Mouse (Mus musculus) granulocyte monocyte progenitor cell, adult 5-6 weeks (primary cell): ENCODE measurements around the gene Klhl5. TPM values are rescaled to one million over a fixed set of nuclear protein-coding genes. Genes with fewer than 3 reads are reported as not detected.
"Not testable (repeated sequence)": the region's sequence is repeated elsewhere in the genome, so short reads cannot be mapped to it uniquely, and the experiment has no call there.

Source experiments
- ATAC-seq: replicated peaks from 2 replicates; pipeline ENCODE4 v1.8.0; 2016; ENCODE audit warnings: mild to moderate bottlenecking, moderate TSS enrichment, inconsistent platforms; ENCODE audit not compliant: poor library complexity, severe bottlenecking
- total RNA-seq, 2 experiments: library from RNA; stranded (forward) in 1 of 2; stranded (reverse) in 1 of 2; fragments of 200-712, 200-1000 nt in 1 of 2; fragments of >200 nt in 1 of 2; fragmentation: Nextera tagmentation in 1 of 2; gene quantifications; 2 replicates each; pipeline ENCODE4 v1.2.3; 2014 to 2017

Klhl5 gene
- total RNA-seq, 2 experiments from 2014 or later = 75.1 to 96.8 TPM

- no peak for ATAC-seq
Measured at GRCm38 (mm10) chr5:65096082-65096481, 11.3 kb upstream of the Klhl5 start.

DNA sequence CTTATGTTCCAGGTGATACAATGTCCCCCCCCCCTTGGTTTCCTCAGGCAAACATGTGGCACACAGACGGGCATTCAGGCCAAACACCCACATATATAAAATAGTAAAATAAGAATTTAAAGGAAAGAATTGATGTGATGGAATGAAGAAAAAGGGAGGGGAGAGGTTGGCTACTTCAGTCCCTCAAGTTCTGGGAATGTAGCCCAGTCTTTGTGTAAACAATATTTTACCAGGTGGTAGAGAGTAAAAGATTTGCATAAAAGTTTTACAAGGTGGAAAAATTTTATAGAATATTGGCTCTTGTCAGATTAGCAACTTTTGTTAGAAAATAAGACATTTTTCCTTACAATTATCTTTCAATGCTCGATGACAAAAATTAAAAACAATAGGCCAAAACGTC is 10.5 kb upstream of the Klhl5 start:
- no peak for ATAC-seq

- ATAC-seq = no peak
Measured at GRCm38 (mm10) chr5:65097457-65097856, 9.9 kb upstream of the Klhl5 start.

DNA sequence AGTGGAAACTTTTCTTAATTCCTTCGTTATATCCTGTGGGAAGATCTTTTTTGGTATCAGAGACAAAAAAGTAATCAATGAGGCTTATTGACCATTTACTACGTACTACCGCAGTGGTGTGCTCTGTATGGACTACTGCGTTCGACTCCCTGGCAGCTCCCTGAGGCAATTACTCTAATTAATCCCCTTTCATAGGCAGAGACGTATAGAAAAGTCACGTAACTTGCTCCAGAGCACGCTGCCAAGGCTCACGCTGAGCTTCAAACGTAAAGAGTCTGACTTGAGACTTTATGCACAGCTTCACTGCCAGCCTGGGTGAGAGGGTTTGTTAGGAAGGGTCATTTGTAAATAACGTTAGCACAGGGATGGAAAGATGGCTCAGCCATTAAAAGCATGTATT is 7.3 kb upstream of the Klhl5 start:
- ATAC-seq = no peak

- ATAC-seq = peak; percentile 10
Measured at GRCm38 (mm10) chr5:65101209-65101608, 6.1 kb upstream of the Klhl5 start.

DNA sequence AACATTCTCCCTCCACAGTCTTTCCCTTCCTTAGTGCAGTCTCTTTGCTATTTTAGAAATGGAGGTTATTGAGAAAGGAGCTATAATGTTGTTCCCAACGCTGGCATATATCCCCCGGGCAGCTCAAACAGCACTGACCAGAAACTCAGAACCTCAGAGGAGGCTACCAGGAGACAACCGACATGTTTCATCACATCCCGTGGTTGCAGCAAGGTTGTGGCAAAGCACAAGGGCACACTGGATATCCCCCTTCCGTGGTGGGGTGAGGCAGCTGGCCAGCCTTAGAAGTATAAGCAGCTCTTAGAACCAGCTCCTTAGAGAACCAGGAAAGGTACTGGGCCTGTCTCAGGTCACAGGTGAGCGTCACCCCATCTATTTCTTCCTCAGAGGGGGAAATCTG is 5.7 kb upstream of the Klhl5 start:
- ATAC-seq = peak; percentile 83

DNA sequence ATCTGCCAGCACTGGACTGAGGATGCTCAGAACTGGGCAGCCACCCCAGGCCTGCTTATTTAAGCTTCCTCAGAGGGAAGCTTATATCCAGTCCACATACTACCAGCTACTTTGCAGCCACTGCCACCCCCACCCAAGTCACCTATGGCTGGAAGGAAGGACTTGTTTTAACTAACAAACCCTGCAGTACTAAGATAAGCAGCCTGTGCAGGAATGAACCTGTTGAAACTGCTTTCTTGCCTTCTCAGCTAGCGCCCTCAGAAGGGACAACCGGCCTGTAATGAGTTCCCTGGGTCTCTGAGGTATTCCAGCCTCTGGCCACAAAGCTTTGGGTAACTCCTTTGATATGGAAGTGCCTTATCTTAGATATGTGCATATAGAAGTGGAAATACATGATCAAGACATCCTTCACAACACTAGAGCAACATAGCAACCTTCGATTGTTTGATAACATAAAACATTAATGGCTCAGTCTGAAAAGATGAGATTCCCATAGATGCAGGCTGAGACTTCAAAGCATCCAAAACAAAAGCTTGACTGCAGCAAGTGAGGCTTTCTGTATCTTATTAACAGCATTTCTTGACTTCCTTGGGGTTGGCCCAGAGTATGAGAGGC is 5.2 kb upstream of the Klhl5 start:
- peak; percentile 3; the same call in 1 of the 2 replicates for ATAC-seq

GRCm38 (mm10) chr5:65102641-65103042 is 4.7 kb upstream of the Klhl5 start:
- peak; percentile 42 for ATAC-seq

- peak; percentile 40 for ATAC-seq
Measured at GRCm38 (mm10) chr5:65107773-65108432, 564 bp downstream of the Klhl5 start.

DNA sequence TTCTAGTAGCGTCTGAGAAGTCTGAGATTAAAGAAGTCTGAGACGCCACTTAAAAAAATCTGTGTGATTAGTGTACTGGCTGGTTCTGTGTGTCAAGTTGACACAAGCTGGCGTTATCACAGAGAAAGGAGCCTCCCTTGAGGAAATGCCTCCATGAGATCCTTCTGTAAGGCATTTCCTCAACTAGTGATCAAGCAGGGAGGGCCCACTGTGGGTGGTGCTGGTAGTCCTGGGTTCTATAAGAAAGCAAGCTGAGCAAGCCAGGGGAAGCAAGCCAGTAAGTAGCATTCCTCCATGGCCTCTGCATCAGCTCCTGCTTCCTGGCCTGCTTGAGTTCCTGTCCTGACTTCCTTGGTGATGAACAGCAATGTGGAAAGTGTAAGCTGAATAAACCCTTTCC is 4.9 kb downstream of the Klhl5 start:
- not testable (repeated sequence) for ATAC-seq

DNA sequence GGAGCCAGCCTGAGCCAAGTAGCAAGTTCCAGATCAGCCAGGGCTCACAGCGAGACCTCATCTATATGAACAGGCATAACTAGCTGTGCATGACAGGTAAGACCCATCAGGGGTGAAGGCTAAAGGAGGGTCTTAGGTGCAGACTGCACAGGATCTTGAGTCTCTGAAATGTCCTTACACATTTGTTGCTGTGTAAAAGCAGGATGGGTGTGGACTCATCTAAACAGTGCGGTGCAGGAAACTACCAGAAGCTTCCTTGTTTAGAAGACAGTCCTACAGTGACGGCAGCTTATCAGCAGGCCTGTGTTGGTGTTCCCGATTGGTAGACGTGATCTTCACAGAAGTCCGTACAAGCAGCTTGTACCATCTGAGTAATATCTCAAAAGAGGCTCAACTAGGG is 6.0 kb downstream of the Klhl5 start:
- ATAC-seq = no peak

DNA sequence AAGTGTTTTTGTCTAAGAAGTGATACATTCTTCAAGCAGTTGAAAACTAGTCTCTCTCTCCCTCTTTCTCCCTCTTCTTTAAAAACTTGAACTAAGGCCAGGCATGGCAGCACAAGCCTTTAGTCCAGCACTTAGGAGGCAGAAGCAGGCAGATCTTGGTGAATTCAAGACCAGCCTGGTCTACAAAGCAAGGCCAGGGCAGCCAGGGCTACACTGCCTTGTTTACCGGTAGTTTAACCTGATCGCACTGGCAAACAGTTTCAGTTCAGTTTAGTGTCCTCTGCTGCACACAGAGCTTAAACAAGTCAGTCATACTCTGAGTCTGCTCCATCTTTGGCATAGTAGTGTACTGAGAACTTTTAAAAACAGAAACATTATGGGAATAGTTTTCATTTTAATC is 9.4 kb downstream of the Klhl5 start:
- ATAC-seq = no peak; the same call in 1 of the 2 replicates

DNA sequence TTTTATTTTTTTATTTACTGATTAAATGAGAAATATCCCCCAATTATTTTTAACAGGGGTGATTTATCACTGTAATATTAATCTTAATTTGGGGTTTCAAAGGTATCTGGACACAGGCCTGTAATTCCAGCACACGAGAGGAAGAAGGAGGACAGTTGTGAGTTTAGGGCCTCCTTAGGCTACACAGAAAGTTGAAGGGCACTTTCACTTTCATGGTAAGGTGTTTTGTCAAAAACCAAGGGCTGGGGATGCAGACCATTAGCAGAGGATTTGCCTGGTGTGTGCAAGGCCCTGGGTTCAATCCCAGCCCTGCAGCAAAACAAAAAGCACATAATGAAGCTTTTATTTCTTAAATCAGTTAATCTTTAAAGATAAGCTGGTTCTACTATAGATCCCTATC is 12.2 kb downstream of the Klhl5 start:
- no peak for ATAC-seq

DNA sequence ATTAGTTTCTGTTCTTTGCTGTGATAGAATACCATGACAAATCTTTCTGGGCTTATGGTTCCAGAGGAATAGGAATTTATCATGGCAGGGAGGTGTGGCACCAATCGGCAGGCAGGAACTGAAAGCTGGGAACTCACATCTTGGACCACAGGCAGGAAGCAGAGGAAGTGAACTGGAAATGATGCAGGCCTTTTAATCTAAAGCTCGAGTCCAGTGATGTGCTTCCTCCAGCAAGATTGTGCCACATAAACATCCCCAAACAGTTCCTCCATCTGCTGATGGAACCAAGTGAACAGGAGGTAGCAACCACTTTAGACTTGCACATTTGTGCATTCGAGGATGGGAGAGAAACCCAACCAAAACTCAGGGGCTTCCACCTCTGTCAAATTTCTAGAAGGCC is 12.6 kb downstream of the Klhl5 start:
- ATAC-seq = peak; percentile 89

DNA sequence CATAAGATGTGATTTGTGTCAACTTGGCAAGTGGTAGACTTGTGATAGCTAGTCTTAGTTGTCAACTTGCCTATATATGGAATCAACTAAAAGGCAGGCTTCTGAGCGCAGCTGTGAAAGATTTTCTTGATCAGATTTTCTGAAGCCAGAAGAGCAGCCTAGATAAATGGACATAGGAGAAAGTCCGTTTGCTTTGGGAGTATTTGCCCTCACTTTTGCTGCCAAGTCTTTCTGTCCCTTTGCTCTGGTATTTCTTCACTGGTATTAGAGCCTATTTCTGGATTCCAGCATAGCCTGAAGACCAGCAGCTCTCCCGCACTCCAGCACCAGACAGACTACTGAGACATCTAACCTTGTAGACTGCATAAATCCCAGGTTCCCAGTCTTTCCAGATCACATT is 15.3 kb downstream of the Klhl5 start:
- ATAC-seq = no peak

- no peak for ATAC-seq
Measured at GRCm38 (mm10) chr5:65126137-65126536, 18.8 kb downstream of the Klhl5 start.

DNA sequence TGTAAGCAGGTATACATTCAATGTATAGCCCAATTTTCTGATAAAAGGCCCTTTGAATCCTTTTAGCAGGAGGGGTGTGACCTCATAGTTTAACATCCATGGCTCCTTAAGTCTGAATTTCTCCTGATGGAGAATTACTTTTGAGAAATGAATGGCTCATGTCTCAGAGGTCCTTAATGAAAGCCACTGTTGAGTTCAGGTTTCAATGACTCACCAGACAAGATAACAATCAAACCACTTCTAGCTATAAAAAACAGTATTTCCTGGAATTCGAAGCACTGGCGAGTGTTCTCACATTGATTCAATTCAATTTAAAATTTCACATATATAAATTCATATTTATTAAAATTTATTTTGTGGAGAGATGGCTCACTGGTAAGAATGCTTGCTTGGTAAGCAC is 21.1 kb downstream of the Klhl5 start:
- ATAC-seq = no peak

DNA sequence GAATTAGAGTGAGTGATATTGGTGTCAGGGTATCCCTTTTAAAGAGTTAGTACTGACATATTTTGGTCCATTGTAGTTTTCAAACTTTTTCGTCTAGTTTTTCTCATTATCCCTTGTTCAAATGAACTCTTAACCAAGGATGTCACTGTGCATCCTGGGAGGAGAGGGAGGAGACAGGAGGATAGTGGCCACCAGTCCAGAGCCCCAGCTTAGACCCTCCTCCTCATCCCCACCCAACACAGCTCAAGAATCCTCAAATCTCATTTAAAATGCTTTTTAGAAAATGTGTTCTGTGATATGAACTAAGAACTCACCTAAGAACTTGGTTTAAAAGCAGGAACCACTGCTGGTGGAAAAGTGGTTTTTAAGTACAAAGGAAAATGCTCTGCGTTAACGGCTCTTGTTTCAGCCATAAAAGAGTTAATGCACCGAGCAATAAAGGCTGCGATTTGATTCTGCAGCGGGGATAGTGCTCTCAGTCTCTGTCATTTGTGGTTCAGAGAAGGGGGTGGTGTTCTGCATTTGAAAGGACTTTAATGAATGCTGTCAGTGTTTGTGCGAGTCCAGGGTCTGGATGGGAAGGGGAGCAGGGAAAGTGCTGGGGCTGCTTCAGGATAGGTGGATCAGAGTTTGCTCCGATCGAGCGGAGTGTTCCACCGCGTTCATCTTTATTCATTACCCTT is 23.3 kb downstream of the Klhl5 start:
- no peak for ATAC-seq

GRCm38 (mm10) chr5:65131211-65131879 is 24.0 kb downstream of the Klhl5 start:
- ATAC-seq = no peak

- peak; percentile 85 for ATAC-seq
Measured at GRCm38 (mm10) chr5:65136159-65136558, 28.8 kb downstream of the Klhl5 start.

DNA sequence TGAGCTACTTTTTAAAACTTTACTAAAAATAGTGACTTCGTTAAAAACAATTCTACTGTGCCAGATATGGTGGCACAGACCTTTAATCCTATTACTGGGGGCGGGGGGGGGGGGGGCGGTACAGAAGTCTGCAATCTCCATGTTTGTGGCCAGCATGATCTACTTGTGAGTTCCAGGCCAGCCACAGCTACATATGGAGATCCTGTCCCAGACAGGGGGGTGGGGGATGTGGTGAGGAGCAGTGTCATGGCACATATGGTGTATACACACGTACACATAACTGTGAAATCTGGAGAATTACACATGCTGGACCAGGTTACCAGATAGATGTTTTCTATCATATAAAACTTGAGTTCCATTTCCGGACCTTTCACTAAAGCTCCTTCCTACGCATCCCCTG is 29.7 kb downstream of the Klhl5 start:
- ATAC-seq = peak; percentile 47; the same call in 1 of the 2 replicates
